Mouse (Mus musculus): Measurements from ENCODE around the gene Zfp827.

DNA sequence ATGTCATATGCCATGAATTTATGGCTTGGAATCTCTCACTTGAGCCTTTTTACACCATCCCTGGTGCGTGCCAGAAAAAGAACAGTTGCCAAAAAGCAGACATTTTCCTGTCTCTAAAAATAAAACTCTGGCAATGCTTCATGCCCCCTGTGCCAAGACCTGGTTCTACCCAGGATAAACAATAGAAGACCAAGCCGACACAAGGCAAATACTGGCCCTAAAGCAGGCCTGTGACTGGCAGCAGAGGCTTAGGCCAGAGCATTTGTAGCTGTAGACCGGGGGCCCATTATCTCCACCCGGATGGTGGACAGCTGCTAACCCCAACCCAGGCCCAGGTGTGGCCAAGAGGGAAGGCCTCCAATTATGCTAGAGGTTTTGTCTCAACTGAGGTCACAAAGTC lies 178.7 kb downstream of the Zfp827 start:
- TF ChIP-seq CTCF (IDR thresholded peaks at IDR 0.05; ENCODE audit: extremely low read depth, insufficient read depth, insufficient read length, insufficient replicate concordance) (no peak), POLR2A (IDR thresholded peaks at IDR 0.05; ENCODE audit: low read depth, low read length) (no peak)
